Mouse (Mus musculus): ENCODE measurements around the gene Olfr605. TPM values are rescaled to one million over a fixed set of nuclear protein-coding genes. Genes with fewer than 3 reads are reported as not detected.
"Not testable (repeated sequence)": the region's sequence is repeated elsewhere in the genome, so short reads cannot be mapped to it uniquely, and the experiment has no call there.

The Olfr605 gene
- total RNA-seq (2014; fragmentation: Nextera tagmentation) (not detected in 2 replicates), total RNA-seq (2017) (0.22 TPM in 1 of 2 replicates, not detected in the other), polyA plus RNA-seq (2012) (not detected in 2 replicates)

GRCm38 (mm10) chr7:103445339-103445738 lies at the start of gene Olfr605:
Olfr605 (minus strand) TSS chr7:103445439.
- DNase-seq (ENCODE audit: low spot score) (no peak), ATAC-seq (ENCODE audit: extremely low read depth, insufficient number of reproducible peaks, low FRiP score, poor library complexity, severe bottlenecking) (no peak)
- H3K9me3 ChIP-seq (replicated peaks), result no peaks in the 10 kb centered on the region
- H3K36me3 ChIP-seq (replicated peaks), result no peaks in the 10 kb centered on the region
- H3K4me3 ChIP-seq (ENCODE audit: low read depth, low read length), result no peak within 1 kb of the TSS
- H3K27me3 ChIP-seq (ENCODE audit: insufficient read depth, low read length), result 0 out of 2 replicates have a peak, but pooled peaks cover 5% of the 10 kb centered on the region
- TF ChIP-seq CTCF (IDR thresholded peaks at IDR 0.05; ENCODE audit: low read depth, low read length) (no peak), GATA2 (IDR thresholded peaks at IDR 0.05; ENCODE audit: borderline replicate concordance, low read depth, low read length) (no peak), POLR2AphosphoS5 (IDR thresholded peaks at IDR 0.05; ENCODE audit: insufficient replicate concordance, low read depth, low read length) (no peak), TAL1 (conservative IDR thresholded peaks at IDR 0.05; ENCODE audit: low read depth, low read length) (no peak), GATA1 (IDR thresholded peaks at IDR 0.05; ENCODE audit: borderline replicate concordance, low read length) (no peak)
- no peaks in the 10 kb centered on the region for H3K4me1 ChIP-seq (ENCODE audit: insufficient read depth, low read depth, low read length)

DNA sequence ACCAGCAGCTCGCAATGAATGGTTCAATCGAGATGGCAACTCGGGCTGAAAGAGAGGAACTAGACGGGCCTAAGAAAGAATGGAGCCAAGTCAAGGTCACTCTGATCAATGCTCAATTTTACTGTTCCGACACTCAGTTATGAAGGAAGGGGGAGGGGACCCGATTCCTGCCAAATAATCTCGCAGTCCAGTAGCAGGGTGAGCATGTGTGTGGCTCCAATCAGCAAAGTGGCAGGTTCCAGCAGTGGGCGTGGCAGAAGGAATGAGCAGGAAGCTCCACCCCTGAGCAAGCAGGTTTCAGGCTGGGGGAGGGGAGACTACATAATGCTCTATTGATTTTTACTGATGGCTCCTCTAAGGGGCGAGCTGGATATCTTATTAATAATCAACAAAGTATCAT lies 31.9 kb upstream of the Olfr605 start:
- not testable (repeated sequence) for H3K36me3 ChIP-seq (replicated peaks); ATAC-seq (ENCODE audit: extremely low read depth, insufficient number of reproducible peaks, low FRiP score, poor library complexity, severe bottlenecking); H3K4me1 ChIP-seq (ENCODE audit: insufficient read depth, low read depth, low read length); H3K4me3 ChIP-seq (ENCODE audit: low read depth, low read length); H3K27me3 ChIP-seq (ENCODE audit: insufficient read depth, low read length); DNase-seq (ENCODE audit: low spot score); H3K9me3 ChIP-seq (replicated peaks)

GRCm38 (mm10) chr7:103469577-103469976 lies 24.3 kb upstream of the Olfr605 start, which contains the start of gene Olfr608:
Olfr608 (plus strand) TSS chr7:103469877.
- no peaks in the 10 kb centered on the region for H3K4me1 ChIP-seq (ENCODE audit: insufficient read depth, low read depth, low read length)
- H3K9me3 ChIP-seq (replicated peaks), result no peaks in the 10 kb centered on the region
- DNase-seq (ENCODE audit: low spot score) (no peak), ATAC-seq (ENCODE audit: extremely low read depth, insufficient number of reproducible peaks, low FRiP score, poor library complexity, severe bottlenecking) (no peak)
- H3K4me3 ChIP-seq (ENCODE audit: low read depth, low read length), result no peak within 1 kb of the TSS
- H3K27me3 ChIP-seq (ENCODE audit: insufficient read depth, low read length), result no peaks in the 10 kb centered on the region
- TF ChIP-seq GATA2 (IDR thresholded peaks at IDR 0.05; ENCODE audit: borderline replicate concordance, low read depth, low read length), result no peak
- TF ChIP-seq POLR2AphosphoS5 (IDR thresholded peaks at IDR 0.05; ENCODE audit: insufficient replicate concordance, low read depth, low read length), result no peak
- TF ChIP-seq CTCF (IDR thresholded peaks at IDR 0.05; ENCODE audit: low read depth, low read length), result no peak
- no peak for TF ChIP-seq TAL1 (conservative IDR thresholded peaks at IDR 0.05; ENCODE audit: low read depth, low read length)
- TF ChIP-seq GATA1 (IDR thresholded peaks at IDR 0.05; ENCODE audit: borderline replicate concordance, low read length), result no peak
- no peaks in the 10 kb centered on the region for H3K36me3 ChIP-seq (replicated peaks)

GRCm38 (mm10) chr7:103460590-103460989 lies 15.4 kb upstream of the Olfr605 start:
- no peaks in the 10 kb centered on the region for H3K36me3 ChIP-seq (replicated peaks)
- no peaks in the 10 kb centered on the region for H3K27me3 ChIP-seq (ENCODE audit: insufficient read depth, low read length)
- no peak for TF ChIP-seq GATA1 (IDR thresholded peaks at IDR 0.05; ENCODE audit: borderline replicate concordance, low read length)
- no peak for TF ChIP-seq CTCF (IDR thresholded peaks at IDR 0.05; ENCODE audit: low read depth, low read length)
- no peak for TF ChIP-seq POLR2AphosphoS5 (IDR thresholded peaks at IDR 0.05; ENCODE audit: insufficient replicate concordance, low read depth, low read length)
- TF ChIP-seq TAL1 (conservative IDR thresholded peaks at IDR 0.05; ENCODE audit: low read depth, low read length), result no peak
- H3K4me1 ChIP-seq (ENCODE audit: insufficient read depth, low read depth, low read length), result no peaks in the 10 kb centered on the region
- no peaks in the 10 kb centered on the region for H3K9me3 ChIP-seq (replicated peaks)
- ATAC-seq (ENCODE audit: extremely low read depth, insufficient number of reproducible peaks, low FRiP score, poor library complexity, severe bottlenecking) (no peak), DNase-seq (ENCODE audit: low spot score) (no peak)
- no peak overlapping the region for H3K4me3 ChIP-seq (ENCODE audit: low read depth, low read length)

GRCm38 (mm10) chr7:103448746-103449145 lies 3.5 kb upstream of the Olfr605 start, which contains the start of gene Olfr606:
Olfr606 (plus strand) TSS chr7:103449046.
- TF ChIP-seq GATA1 (IDR thresholded peaks at IDR 0.05; ENCODE audit: borderline replicate concordance, low read length), result no peak
- TF ChIP-seq POLR2AphosphoS5 (IDR thresholded peaks at IDR 0.05; ENCODE audit: insufficient replicate concordance, low read depth, low read length), result no peak
- no peak for TF ChIP-seq GATA2 (IDR thresholded peaks at IDR 0.05; ENCODE audit: borderline replicate concordance, low read depth, low read length)
- TF ChIP-seq TAL1 (conservative IDR thresholded peaks at IDR 0.05; ENCODE audit: low read depth, low read length), result no peak
- TF ChIP-seq CTCF (IDR thresholded peaks at IDR 0.05; ENCODE audit: low read depth, low read length), result no peak

DNA sequence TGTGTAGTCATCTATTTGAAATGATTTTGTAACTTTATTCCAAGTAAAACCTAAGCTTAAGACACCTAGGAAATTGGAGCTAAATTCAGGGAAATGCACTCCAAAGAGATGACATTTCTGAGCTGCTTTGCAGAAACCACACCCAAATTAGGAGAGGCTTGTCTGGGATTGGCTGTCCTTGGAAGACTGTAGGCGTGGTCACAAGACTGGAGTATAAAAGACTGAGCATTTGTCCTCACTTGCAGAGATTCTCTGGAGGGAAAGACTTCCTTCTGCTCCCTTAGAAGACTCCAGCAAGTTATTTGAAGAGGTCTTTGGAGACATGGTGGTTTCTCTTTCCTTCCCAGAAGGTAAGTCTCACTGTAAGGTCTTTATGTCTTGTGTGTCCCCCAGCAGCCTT lies 30.5 kb downstream of the Olfr605 start, which contains the start of gene Usp17lc:
TSS of gene Usp17lc (plus strand) at position 301 of the 400 bp plus-strand sequence.
- not testable (repeated sequence) for H3K4me1 ChIP-seq (ENCODE audit: insufficient read depth, low read depth, low read length); H3K36me3 ChIP-seq (replicated peaks); H3K9me3 ChIP-seq (replicated peaks); DNase-seq (ENCODE audit: low spot score); H3K4me3 ChIP-seq (ENCODE audit: low read depth, low read length); ATAC-seq (ENCODE audit: extremely low read depth, insufficient number of reproducible peaks, low FRiP score, poor library complexity, severe bottlenecking); H3K27me3 ChIP-seq (ENCODE audit: insufficient read depth, low read length)

More at GRCm38 (mm10) chr7:103448746-103449145, 3.5 kb upstream of the Olfr605 start, which contains the start of gene Olfr606:
- H3K36me3 ChIP-seq (replicated peaks), result no peaks in the 10 kb centered on the region
- no peak for ATAC-seq (ENCODE audit: extremely low read depth, insufficient number of reproducible peaks, low FRiP score, poor library complexity, severe bottlenecking)
- no peaks in the 10 kb centered on the region for H3K4me1 ChIP-seq (ENCODE audit: insufficient read depth, low read depth, low read length)
- no peaks in the 10 kb centered on the region for H3K9me3 ChIP-seq (replicated peaks)
- no peak within 1 kb of the TSS for H3K4me3 ChIP-seq (ENCODE audit: low read depth, low read length)
- H3K27me3 ChIP-seq (ENCODE audit: insufficient read depth, low read length), result peaks cover 8% of the 10 kb centered on the region; the same call in 1 of the 2 replicates
- no peak for DNase-seq (ENCODE audit: low spot score)

DNA sequence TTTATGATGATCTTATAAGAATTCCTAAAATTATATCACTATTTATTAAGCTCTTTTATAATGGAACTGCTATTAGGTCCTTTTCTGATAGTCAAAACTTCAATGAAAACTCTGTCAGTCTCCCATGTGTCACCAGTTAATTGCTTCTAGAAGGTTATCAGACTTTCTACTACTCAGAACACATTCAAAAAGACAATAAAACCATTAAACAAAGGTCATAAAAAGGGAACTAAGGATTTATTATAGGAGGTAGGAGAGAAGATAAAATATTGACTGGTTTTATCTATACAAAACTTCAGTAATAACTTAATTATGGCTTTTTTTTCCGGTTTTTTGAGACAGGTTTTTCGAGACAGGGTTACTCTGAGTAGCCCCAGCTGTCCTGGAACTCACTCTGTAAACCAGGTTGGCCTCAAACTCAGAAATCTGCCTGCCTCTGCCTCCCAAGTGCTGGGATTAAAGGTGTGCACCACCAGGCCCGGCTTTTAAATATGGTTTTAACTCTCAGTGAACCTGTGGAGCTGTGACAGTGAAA lies 38.7 kb downstream of the Olfr605 start:
- not testable (repeated sequence) for H3K36me3 ChIP-seq (replicated peaks); DNase-seq (ENCODE audit: low spot score); H3K9me3 ChIP-seq (replicated peaks); ATAC-seq (ENCODE audit: extremely low read depth, insufficient number of reproducible peaks, low FRiP score, poor library complexity, severe bottlenecking); H3K4me1 ChIP-seq (ENCODE audit: insufficient read depth, low read depth, low read length); H3K27me3 ChIP-seq (ENCODE audit: insufficient read depth, low read length); H3K4me3 ChIP-seq (ENCODE audit: low read depth, low read length)

Data from G1E (cell line).